Mouse (Mus musculus): ENCODE results near the gene Phactr4.

- no peak for TF ChIP-seq MEF2A (IDR thresholded peaks at IDR 0.05; ENCODE audit: extremely low read depth, insufficient replicate concordance, low read depth, low read length, poor library complexity, severe bottlenecking)
- TF ChIP-seq GATA1 (IDR thresholded peaks at IDR 0.05; ENCODE audit: low read depth, low read length) = no peak
- no peak for TF ChIP-seq MAX (IDR thresholded peaks at IDR 0.05; ENCODE audit: low read length)
- no peak for TF ChIP-seq USF1 (IDR thresholded peaks at IDR 0.05; ENCODE audit: low read depth, low read length)
- no peak for TF ChIP-seq POLR2A (IDR thresholded peaks at IDR 0.05; ENCODE audit: control insufficient read depth in 1 of 2, insufficient read depth in 1 of 2, low read depth in 1 of 2, low read length in 2 of 2, poor library complexity in 1 of 2)
- no peak for TF ChIP-seq ZKSCAN1 (IDR thresholded peaks at IDR 0.05; ENCODE audit: low read depth, low read length)
- TF ChIP-seq CTCF (IDR thresholded peaks at IDR 0.05 in 2 of 3, conservative IDR thresholded peaks at IDR 0.05 in 1 of 3; ENCODE audit: control insufficient read depth in 1 of 3, insufficient read depth in 1 of 3, low read depth in 2 of 3, low read length in 3 of 3, poor library complexity in 1 of 3, severe bottlenecking in 1 of 3) = no peak
- TF ChIP-seq TAL1 (IDR thresholded peaks at IDR 0.05; ENCODE audit: low read length) = no peak
Observed at GRCm38 (mm10) chr4:132469873-132470272, 47.6 kb upstream of the Phactr4 start.
